Mouse (Mus musculus): ENCODE results near the gene Gm15319. TPM values are rescaled to one million over a fixed set of nuclear protein-coding genes. Genes with fewer than 3 reads are reported as not detected.
"Not testable (repeated sequence)": the region's sequence is repeated elsewhere in the genome, so short reads cannot be mapped to it uniquely, and the experiment has no call there.

Gene Gm15319
- total RNA-seq, 2 experiments from 2014 or later: 0.36 TPM; not detected in 1

- DNase-seq: peak; percentile 82
Observed at GRCm38 (mm10) chr8:20296803-20297702, 66.0 kb downstream of the Gm15319 start.

- not testable (repeated sequence) for DNase-seq
Observed at GRCm38 (mm10) chr8:20295881-20296280, 67.1 kb downstream of the Gm15319 start.

GRCm38 (mm10) chr8:20294826-20295225 is 68.2 kb downstream of the Gm15319 start:
- DNase-seq: not testable (repeated sequence)

GRCm38 (mm10) chr8:20293966-20294365 is 69.0 kb downstream of the Gm15319 start:
- DNase-seq: not testable (repeated sequence)

GRCm38 (mm10) chr8:20290015-20290414 is 73.0 kb downstream of the Gm15319 start:
- DNase-seq: not testable (repeated sequence)

GRCm38 (mm10) chr8:20288878-20289277 is 74.1 kb downstream of the Gm15319 start:
- DNase-seq: not testable (repeated sequence)

GRCm38 (mm10) chr8:20287706-20288105 is 75.3 kb downstream of the Gm15319 start:
- not testable (repeated sequence) for DNase-seq
